Mouse (Mus musculus) fibroblast of lung, adult 2 months (primary cell): ENCODE results near the gene Gnpat.
A peak's percentile ranks its signal among the peaks of the same experiment; 100 is the strongest.

Source experiments
- DNase-seq: peaks from one replicate; pipeline ENCODE4 v3.0.0-alpha.2; 2011; ENCODE audit warnings: low read depth

Gene Gnpat

GRCm38 (mm10) chr8:124845131-124845530 lies 17.7 kb upstream of the Gnpat start:
- no peak for DNase-seq

GRCm38 (mm10) chr8:124845573-124845972 lies 17.3 kb upstream of the Gnpat start:
- no peak for DNase-seq

- no peak for DNase-seq
These were observed 9.3 kb upstream of the Gnpat start for GRCm38 (mm10) chr8:124853511-124853910.

GRCm38 (mm10) chr8:124859466-124859865 lies 3.4 kb upstream of the Gnpat start:
- no peak for DNase-seq

GRCm38 (mm10) chr8:124860188-124860587 lies 2.6 kb upstream of the Gnpat start:
- no peak for DNase-seq

GRCm38 (mm10) chr8:124863163-124863677 lies 387 bp downstream of the Gnpat start:
- DNase-seq: no peak

GRCm38 (mm10) chr8:124863729-124864128 lies 896 bp downstream of the Gnpat start:
- DNase-seq: no peak

- no peak for DNase-seq
These were observed 3.8 kb downstream of the Gnpat start for GRCm38 (mm10) chr8:124866669-124867068.

GRCm38 (mm10) chr8:124867126-124867525 lies 4.3 kb downstream of the Gnpat start:
- DNase-seq: no peak

- no peak for DNase-seq
These were observed 6.9 kb downstream of the Gnpat start for GRCm38 (mm10) chr8:124869708-124870107.

GRCm38 (mm10) chr8:124871474-124871873 lies 8.6 kb downstream of the Gnpat start:
- no peak for DNase-seq

- DNase-seq: no peak
These were observed 9.2 kb downstream of the Gnpat start for GRCm38 (mm10) chr8:124872081-124872480.

GRCm38 (mm10) chr8:124872690-124873089 lies 9.9 kb downstream of the Gnpat start:
- no peak for DNase-seq

- DNase-seq: no peak
These were observed 15.3 kb downstream of the Gnpat start for GRCm38 (mm10) chr8:124878141-124878540.

GRCm38 (mm10) chr8:124878946-124879526 lies 16.2 kb downstream of the Gnpat start:
- no peak for DNase-seq

- no peak for DNase-seq
These were observed 25.6 kb downstream of the Gnpat start for GRCm38 (mm10) chr8:124888385-124888784.

- DNase-seq: no peak
These were observed 29.8 kb downstream of the Gnpat start for GRCm38 (mm10) chr8:124892596-124892995.

- no peak for DNase-seq
These were observed 33.3 kb downstream of the Gnpat start for GRCm38 (mm10) chr8:124896010-124896631.

GRCm38 (mm10) chr8:124896632-124897385 lies 34.0 kb downstream of the Gnpat start:
- DNase-seq: peak; percentile 38

- DNase-seq: peak; percentile 89
These were observed 34.8 kb downstream of the Gnpat start, which contains the start of the genes Exoc8 and Sprtn for GRCm38 (mm10) chr8:124897386-124898250. Exoc8 (minus strand) TSS chr8:124897705. Sprtn (plus strand) TSS chr8:124897886.

GRCm38 (mm10) chr8:124898251-124898905 lies 35.5 kb downstream of the Gnpat start:
- DNase-seq: no peak
